Mouse (Mus musculus) frontal cortex, postnatal 10 days (tissue): ENCODE results near the gene Abhd16a.
"Not testable (repeated sequence)": the region's sequence is repeated elsewhere in the genome, so short reads cannot be mapped to it uniquely, and the experiment has no call there.

Source experiments
- DNase-seq, 2 experiments: peaks; one replicate each; pipeline ENCODE4 v3.0.0; 2022; ENCODE audit warnings: low spot score in 2 of 2, mixed read lengths in 1 of 2

The Abhd16a gene

GRCm38 (mm10) chr17:35115046-35116019, 26.3 kb downstream of the Abhd16a start, which contains the start of gene Ly6g5b:
TSS of gene Ly6g5b (minus strand) at chr17:35115428.
- DNase-seq, result no peak

- no peak for DNase-seq
These were observed 31.7 kb downstream of the Abhd16a start for GRCm38 (mm10) chr17:35120745-35121142.

GRCm38 (mm10) chr17:35121143-35121799, 32.2 kb downstream of the Abhd16a start, which contains the start of gene Gpank1:
TSS of gene Gpank1 (plus strand) at chr17:35121455.
- peak; percentile 97 to 98 for DNase-seq

- peak; percentile 57 to 71 for DNase-seq
These were observed 32.8 kb downstream of the Abhd16a start, which contains the start of gene Csnk2b for GRCm38 (mm10) chr17:35121871-35122303. TSS of gene Csnk2b (minus strand) at chr17:35122053.

GRCm38 (mm10) chr17:35123287-35123686, 34.2 kb downstream of the Abhd16a start:
- not testable (repeated sequence) for DNase-seq

GRCm38 (mm10) chr17:35124261-35124896, 35.3 kb downstream of the Abhd16a start:
- DNase-seq, result not testable (repeated sequence)

- no peak for DNase-seq
These were observed 36.0 kb downstream of the Abhd16a start for GRCm38 (mm10) chr17:35125081-35125480.

GRCm38 (mm10) chr17:35125578-35125977, 36.5 kb downstream of the Abhd16a start:
- no peak for DNase-seq

- DNase-seq, result peak in 1 of 2 experiments; percentile 73
These were observed 37.1 kb downstream of the Abhd16a start, which contains the start of gene D17H6S53E for GRCm38 (mm10) chr17:35126206-35126611. TSS of gene D17H6S53E (plus strand) at chr17:35126373.

GRCm38 (mm10) chr17:35127017-35127416, 38.0 kb downstream of the Abhd16a start:
- no peak for DNase-seq

GRCm38 (mm10) chr17:35128996-35129395, 39.9 kb downstream of the Abhd16a start:
- DNase-seq, result no peak

- DNase-seq, result no peak
These were observed 42.0 kb downstream of the Abhd16a start for GRCm38 (mm10) chr17:35131038-35131437.

- no peak for DNase-seq
These were observed 42.6 kb downstream of the Abhd16a start, which contains the start of gene Apom for GRCm38 (mm10) chr17:35131500-35132173. TSS of gene Apom (minus strand) at chr17:35132050.

GRCm38 (mm10) chr17:35132174-35132560, 43.1 kb downstream of the Abhd16a start:
- no peak for DNase-seq

GRCm38 (mm10) chr17:35133517-35133916, 44.5 kb downstream of the Abhd16a start:
- DNase-seq, result no peak

GRCm38 (mm10) chr17:35134801-35135590, 45.9 kb downstream of the Abhd16a start, which contains the start of gene Bag6:
TSS of gene Bag6 (plus strand) at chr17:35135178.
- DNase-seq, result peak; percentile 90 to 94

- DNase-seq, result no peak
These were observed 46.7 kb downstream of the Abhd16a start for GRCm38 (mm10) chr17:35135591-35136320.

- no peak for DNase-seq
These were observed 50.2 kb downstream of the Abhd16a start for GRCm38 (mm10) chr17:35139269-35139668.

GRCm38 (mm10) chr17:35140490-35140996, 51.5 kb downstream of the Abhd16a start:
- DNase-seq, result no peak
